In genomic region chr8:120373621-120374020, GRCm38 (mm10) we compare ENCODE assay signal across 14 mouse cellular contexts.
DNase-seq lines count a peak whose midpoint lies in the region; ATAC-seq lines count a peak whose summit lies in the region.
"Had no signal": no experiment of that assay in that cellular context is flagged by ENCODE, and none has a peak within 500 bp of the region (broad histone marks: within the 10 kb centered on the region; RNA-seq: fewer than 3 reads in every experiment).

No protein-coding gene starts in this region.

- H3K27me3 ChIP-seq in heart, embryonic 13.5 days (replicated peaks), result no peaks in the 10 kb centered on the region
- no peaks in the 10 kb centered on the region for H3K27me3 ChIP-seq in neural tube, embryonic 11.5 days (ENCODE audit: control insufficient read depth, insufficient read depth, low read length)
- no peaks in the 10 kb centered on the region for H3K27me3 ChIP-seq in liver, embryonic 11.5 days (replicated peaks; ENCODE audit: control insufficient read depth, insufficient read depth, low read length)
- H3K27me3 ChIP-seq in stomach, embryonic 16.5 days (ENCODE audit: control insufficient read depth, insufficient read depth, low read length), result no peaks in the 10 kb centered on the region
- H3K27me3 ChIP-seq: intestine, embryonic 15.5 days had no signal

- peak overlapping the region; percentile 63 for H3K27ac ChIP-seq in heart, embryonic 13.5 days (replicated peaks)
- H3K27ac ChIP-seq in neural tube, embryonic 11.5 days (ENCODE audit: low read depth, low read length), result peak overlapping the region; percentile 93
- peak overlapping the region; percentile 91 for H3K27ac ChIP-seq in liver, embryonic 11.5 days (ENCODE audit: low read depth, low read length)
- H3K27ac ChIP-seq in stomach, embryonic 16.5 days (ENCODE audit: low read length), result peak overlapping the region; percentile 72; the same call in 1 of the 2 replicates

- no peak overlapping the region for H3K4me3 ChIP-seq in heart, embryonic 13.5 days
- H3K4me3 ChIP-seq in neural tube, embryonic 11.5 days (ENCODE audit: low read depth, low read length), result no peak overlapping the region
- H3K4me3 ChIP-seq in liver, embryonic 11.5 days (ENCODE audit: low read depth, low read length), result no peak overlapping the region
- no peak overlapping the region for H3K4me3 ChIP-seq in stomach, embryonic 16.5 days (replicated peaks; ENCODE audit: low read length)
- H3K4me3 ChIP-seq: intestine, embryonic 15.5 days; myocyte had no signal

- H3K9ac ChIP-seq in heart, embryonic 13.5 days, result peak overlapping the region; percentile 20
- H3K9ac ChIP-seq in neural tube, embryonic 11.5 days (ENCODE audit: low read length), result no peak overlapping the region; the same call in 1 of the 2 replicates
- peak overlapping the region; percentile 71 for H3K9ac ChIP-seq in liver, embryonic 11.5 days (ENCODE audit: low read depth, low read length)
- no peak overlapping the region for H3K9ac ChIP-seq in stomach, embryonic 16.5 days (ENCODE audit: low read length)
- H3K9ac ChIP-seq: intestine, embryonic 15.5 days had no signal

- no peak for DNase-seq in heart, postnatal 25 days (ENCODE audit: low spot score)
- no peak for DNase-seq in neural tube, embryonic 11.5 days (ENCODE audit: low spot score)
- DNase-seq in neural tube, embryonic 10.5 days (ENCODE audit: extremely low spot score, low spot score), result no peak
- DNase-seq in liver, embryonic 11.5 days (ENCODE audit: low spot score), result no peak
- DNase-seq in ovary, adult 18-20 months (ENCODE audit: low spot score), result no peak
- no peak for DNase-seq in cerebellum, postnatal 10 days
- DNase-seq: cerebellum, postnatal 14 days; gastrocnemius, postnatal 10 days; thymus, adult 2 months had no signal

- intact Hi-C loops in heart, postnatal 25 days (cut with DNase I), result no loop called here

- peak overlapping the region; percentile 31 for H3K4me2 ChIP-seq in heart, embryonic 13.5 days
- no peak overlapping the region for H3K4me2 ChIP-seq in neural tube, embryonic 11.5 days (ENCODE audit: low read depth)
- H3K4me2 ChIP-seq in liver, embryonic 11.5 days, result no peak overlapping the region; the same call in 1 of the 2 replicates
- no peak overlapping the region for H3K4me2 ChIP-seq in stomach, embryonic 16.5 days (ENCODE audit: low read depth, low read length)
- H3K4me2 ChIP-seq: intestine, embryonic 15.5 days had no signal

- no peaks in the 10 kb centered on the region for H3K36me3 ChIP-seq in heart, embryonic 13.5 days
- no peaks in the 10 kb centered on the region for H3K36me3 ChIP-seq in neural tube, embryonic 11.5 days (ENCODE audit: control insufficient read depth, insufficient read depth, low read length)
- H3K36me3 ChIP-seq in liver, embryonic 11.5 days (ENCODE audit: control insufficient read depth, insufficient read depth, low read length), result no peaks in the 10 kb centered on the region
- no peaks in the 10 kb centered on the region for H3K36me3 ChIP-seq in stomach, embryonic 16.5 days (ENCODE audit: control insufficient read depth, insufficient read depth, low read length)
- H3K36me3 ChIP-seq: intestine, embryonic 15.5 days had no signal

- H3K4me1 ChIP-seq in heart, embryonic 13.5 days, result peaks cover 98% of the 10 kb centered on the region
- peaks cover 64% of the 10 kb centered on the region for H3K4me1 ChIP-seq in neural tube, embryonic 11.5 days (ENCODE audit: control insufficient read depth, insufficient read depth, low read length)
- peaks cover 99% of the 10 kb centered on the region for H3K4me1 ChIP-seq in liver, embryonic 11.5 days (replicated peaks; ENCODE audit: control insufficient read depth, insufficient read depth, low read length)
- H3K4me1 ChIP-seq in stomach, embryonic 16.5 days (ENCODE audit: control insufficient read depth, insufficient read depth, low read length), result peaks cover 59% of the 10 kb centered on the region

- H3K9me3 ChIP-seq in heart, embryonic 13.5 days, result no peaks in the 10 kb centered on the region
- no peaks in the 10 kb centered on the region for H3K9me3 ChIP-seq in neural tube, embryonic 11.5 days (ENCODE audit: control insufficient read depth, low read length)
- H3K9me3 ChIP-seq in liver, embryonic 11.5 days (ENCODE audit: control insufficient read depth, low read length), result no peaks in the 10 kb centered on the region
- H3K9me3 ChIP-seq in stomach, embryonic 16.5 days (replicated peaks; ENCODE audit: control insufficient read depth, low read length), result no peaks in the 10 kb centered on the region
- H3K9me3 ChIP-seq: intestine, embryonic 15.5 days had no signal

- 67% methylated on average over 3 of the region's 3 CpGs for WGBS in heart, embryonic 13.5 days
- whole genome bisulfite sequencing in neural tube, embryonic 11.5 days, result 71% methylated on average over 3 of the region's 3 CpGs
- 52% methylated on average over 3 of the region's 3 CpGs for WGBS in liver, embryonic 11.5 days
- WGBS in stomach, embryonic 16.5 days, result 57% methylated on average over 3 of the region's 3 CpGs

- no peak for ATAC-seq in heart, embryonic 13.5 days (ENCODE audit: extremely low read depth, insufficient number of reproducible peaks, low FRiP score, low TSS enrichment)
- ATAC-seq in neural tube, embryonic 11.5 days (ENCODE audit: insufficient read depth, low FRiP score, low TSS enrichment), result no peak
- no peak for ATAC-seq in liver, embryonic 11.5 days (replicated peaks; ENCODE audit: low FRiP score)
- no peak for ATAC-seq in stomach, embryonic 16.5 days (ENCODE audit: insufficient read depth, low FRiP score)
- ATAC-seq: CD4-positive, CD25-positive, alpha-beta regulatory T cell, adult 4 months; intestine, embryonic 15.5 days had no signal

Comparison
In these comparisons a context has a peak if more than half of its experiments do, and no peak if none do; other contexts are left out.
1. H3K9ac ChIP-seq: peak in heart, embryonic 13.5 days (single experiment) and liver, embryonic 11.5 days (single experiment); none in neural tube, embryonic 11.5 days (single experiment) and stomach, embryonic 16.5 days (single experiment).
2. Peak in every context shown above with its lines, with median percentiles within 50 percentile points of each other: H3K27ac ChIP-seq.